Comparison of ENCODE assay signal across 31 mouse cellular contexts in the genomic region with DNA sequence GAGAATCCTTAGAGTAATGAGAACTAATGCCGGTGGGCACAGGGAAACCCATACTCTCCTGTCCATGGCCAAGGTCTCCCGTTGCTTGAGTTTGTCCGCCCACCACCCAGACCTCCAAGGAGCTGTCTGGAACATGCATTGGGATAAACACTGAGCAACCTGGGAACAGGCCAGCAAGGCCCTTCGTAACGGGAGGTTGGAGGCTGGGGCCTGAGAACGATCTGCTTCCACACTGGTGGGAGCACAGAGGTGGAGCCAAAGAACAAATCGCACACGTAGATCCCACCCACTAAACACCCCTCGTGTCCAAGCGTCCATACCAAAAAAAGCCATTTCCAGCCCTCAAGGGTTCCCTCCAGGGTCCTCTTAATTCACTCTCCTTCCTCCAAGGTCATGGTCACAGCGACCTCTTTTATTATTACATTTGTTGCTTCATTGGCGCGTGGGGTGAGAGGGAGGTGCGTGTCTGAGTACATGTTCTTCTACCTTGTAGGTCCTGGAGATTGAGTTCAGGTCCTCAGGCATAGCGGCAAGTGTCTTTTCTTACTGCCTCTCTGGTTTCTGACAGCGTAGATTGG. TPM values are rescaled to one million over a fixed set of nuclear protein-coding genes. Genes with fewer than 3 reads are reported as not detected.
DNase-seq lines count a peak whose midpoint lies in the region; ATAC-seq lines count a peak whose summit lies in the region.
"Had no signal": no experiment of that assay in that cellular context is flagged by ENCODE, and none has a peak within 500 bp of the region (broad histone marks: within the 10 kb centered on the region; RNA-seq: fewer than 3 reads in every experiment).

No protein-coding gene starts in this region.

- no peaks in the 10 kb centered on the region for H3K36me3 ChIP-seq in lung, embryonic 16.5 days (ENCODE audit: control insufficient read depth, insufficient read depth, low read length)
- no peaks in the 10 kb centered on the region for H3K36me3 ChIP-seq in stomach, embryonic 16.5 days (ENCODE audit: control insufficient read depth, insufficient read depth, low read length)
- H3K36me3 ChIP-seq: embryonic facial prominence, embryonic 13.5 days; forebrain, embryonic 12.5 days; heart, embryonic 12.5 days; hindbrain, embryonic 10.5 days; limb, embryonic 12.5 days; neural tube, embryonic 12.5 days had no signal

- peak; percentile 35 to 52 for DNase-seq in cerebellum, postnatal 10 days
- DNase-seq in lung, adult 18-20 months = no peak
- DNase-seq in MN1 (ENCODE audit: low spot score) = no peak
- DNase-seq: adrenal gland, postnatal 10 days; embryo, embryonic 11 days; heart, postnatal 10 days; kidney, postnatal 25 days; liver, postnatal 0 days; lung, postnatal 36 days; midbrain, embryonic 14.5 days; retina, postnatal 1 day; thymus, adult 2 months; thymus, postnatal 4 days had no signal

- peak overlapping the region; percentile 27; the same call in 1 of the 2 replicates for H3K27ac ChIP-seq in lung, embryonic 16.5 days (ENCODE audit: low read length)
- peak overlapping the region; percentile 84 for H3K27ac ChIP-seq in stomach, embryonic 16.5 days (ENCODE audit: low read length)
- H3K27ac ChIP-seq: embryonic facial prominence, embryonic 13.5 days; forebrain, embryonic 12.5 days; hindbrain, embryonic 10.5 days; layer of hippocampus, adult 2 months; limb, embryonic 12.5 days; neural tube, embryonic 12.5 days had no signal

- 72% methylated on average over 16 of the region's 16 CpGs for WGBS in lung, embryonic 16.5 days
- 54% methylated on average over 16 of the region's 16 CpGs for WGBS in stomach, embryonic 16.5 days

- no peaks in the 10 kb centered on the region for H3K9me3 ChIP-seq in lung, embryonic 16.5 days (ENCODE audit: control insufficient read depth, low read length)
- 0 out of 2 replicates have a peak, but pooled peaks cover 2% of the 10 kb centered on the region for H3K9me3 ChIP-seq in stomach, embryonic 16.5 days (replicated peaks; ENCODE audit: control insufficient read depth, low read length)
- H3K9me3 ChIP-seq: embryonic facial prominence, embryonic 13.5 days; neural tube, embryonic 12.5 days had no signal

- H3K27me3 ChIP-seq in lung, embryonic 16.5 days (ENCODE audit: control insufficient read depth, insufficient read depth, low read depth, low read length) = no peaks in the 10 kb centered on the region
- H3K27me3 ChIP-seq in stomach, embryonic 16.5 days (ENCODE audit: control insufficient read depth, insufficient read depth, low read length) = no peaks in the 10 kb centered on the region
- H3K27me3 ChIP-seq: embryonic facial prominence, embryonic 13.5 days; neural tube, embryonic 12.5 days had no signal

- no peak overlapping the region for H3K4me3 ChIP-seq in lung, embryonic 16.5 days (ENCODE audit: low read length)
- no peak overlapping the region for H3K4me3 ChIP-seq in stomach, embryonic 16.5 days (replicated peaks; ENCODE audit: low read length)
- H3K4me3 ChIP-seq: embryonic facial prominence, embryonic 13.5 days; erythroblast, embryonic 14.5 days; forebrain, embryonic 12.5 days; heart, embryonic 12.5 days; hindbrain, embryonic 10.5 days; layer of hippocampus, adult 2 months; limb, embryonic 12.5 days; neural tube, embryonic 12.5 days had no signal

- H3K9ac ChIP-seq in lung, embryonic 16.5 days (ENCODE audit: low read length) = no peak overlapping the region
- H3K9ac ChIP-seq in stomach, embryonic 16.5 days (ENCODE audit: low read length) = no peak overlapping the region
- H3K9ac ChIP-seq: embryonic facial prominence, embryonic 13.5 days; forebrain, embryonic 12.5 days; heart, embryonic 12.5 days; limb, embryonic 12.5 days; liver, postnatal 0 days; neural tube, embryonic 12.5 days had no signal

- H3K4me1 ChIP-seq in lung, embryonic 16.5 days (replicated peaks; ENCODE audit: control insufficient read depth, insufficient read depth, low read length) = peaks cover 3% of the 10 kb centered on the region
- peaks cover 2% of the 10 kb centered on the region; the same call in 1 of the 2 replicates for H3K4me1 ChIP-seq in stomach, embryonic 16.5 days (ENCODE audit: control insufficient read depth, insufficient read depth, low read length)
- H3K4me1 ChIP-seq: forebrain, embryonic 12.5 days; heart, embryonic 12.5 days; hindbrain, embryonic 10.5 days; limb, embryonic 12.5 days; neural tube, embryonic 12.5 days had no signal

- no peak overlapping the region for H3K4me2 ChIP-seq in lung, embryonic 16.5 days (ENCODE audit: low read depth, low read length)
- H3K4me2 ChIP-seq in stomach, embryonic 16.5 days (ENCODE audit: low read depth, low read length) = no peak overlapping the region; the same call in 1 of the 2 replicates
- H3K4me2 ChIP-seq: embryonic facial prominence, embryonic 13.5 days; forebrain, embryonic 12.5 days; heart, embryonic 12.5 days; limb, embryonic 12.5 days; liver, embryonic 11.5 days; neural tube, embryonic 12.5 days had no signal

- ATAC-seq in cerebellum, adult (ENCODE audit: insufficient number of reproducible peaks, low FRiP score, low TSS enrichment) = no peak
- ATAC-seq in lung, embryonic 16.5 days (ENCODE audit: low read depth) = no peak
- peak; percentile 74 for ATAC-seq in stomach, embryonic 16.5 days (ENCODE audit: insufficient read depth, low FRiP score)
- ATAC-seq in megakaryocyte, adult 5-6 weeks (ENCODE audit: poor library complexity, severe bottlenecking) = no peak
- ATAC-seq in activated CD4-positive, CD25-positive, alpha-beta regulatory T cell, adult 4 months = no peak
- ATAC-seq: liver, postnatal 0 days had no signal

RNA-seq across cellular contexts. Expression of a gene that starts 39.4 kb away (rescaled TPM):
- 107 and 127 TPM in 2 replicates for polyA plus RNA-seq in lung, embryonic 16.5 days (2015; fragmentation: Nextera tagmentation; extraction: Ambion mirVana)
- 170 and 202 TPM in 2 replicates for polyA plus RNA-seq in stomach, embryonic 16.5 days (2015; fragmentation: Nextera tagmentation; extraction: Ambion mirVana)
- total RNA-seq in megakaryocyte, adult 5-6 weeks (2015) = not detected in 2 replicates
- total RNA-seq in megakaryocyte, adult 5-6 weeks (2017) = not detected in 2 replicates
- polyA plus RNA-seq in activated CD4-positive, CD25-positive, alpha-beta regulatory T cell, adult 4 months (2017; shearing (Covaris generic)) = 1 to 10 TPM in 1 of 2 experiments, under 1 TPM in 1; 0.94 to 1.3 TPM

RNA-seq across cellular contexts. Expression of a gene that starts 39.9 kb away (rescaled TPM):
- polyA plus RNA-seq in lung, embryonic 16.5 days (2015; fragmentation: Nextera tagmentation; extraction: Ambion mirVana) = 14.8 and 14.9 TPM in 2 replicates
- polyA plus RNA-seq in stomach, embryonic 16.5 days (2015; fragmentation: Nextera tagmentation; extraction: Ambion mirVana) = 13.7 and 15.8 TPM in 2 replicates
- 2.8 and 4.3 TPM in 2 replicates for total RNA-seq in megakaryocyte, adult 5-6 weeks (2015)
- total RNA-seq in megakaryocyte, adult 5-6 weeks (2017) = 2.5 and 2.6 TPM in 2 replicates
- polyA plus RNA-seq in activated CD4-positive, CD25-positive, alpha-beta regulatory T cell, adult 4 months (2017; shearing (Covaris generic)) = not detected

RNA-seq across cellular contexts. Expression of a gene that starts 57.7 kb away (rescaled TPM):
- polyA plus RNA-seq in lung, embryonic 16.5 days (2015; fragmentation: Nextera tagmentation; extraction: Ambion mirVana) = 43.6 and 46.2 TPM in 2 replicates
- polyA plus RNA-seq in stomach, embryonic 16.5 days (2015; fragmentation: Nextera tagmentation; extraction: Ambion mirVana) = 41.0 and 41.7 TPM in 2 replicates
- total RNA-seq in megakaryocyte, adult 5-6 weeks (2015) = 42.6 and 43.6 TPM in 2 replicates
- 30.9 and 34.0 TPM in 2 replicates for total RNA-seq in megakaryocyte, adult 5-6 weeks (2017)
- 10 to 100 TPM; 48.9 to 66.0 TPM for polyA plus RNA-seq in activated CD4-positive, CD25-positive, alpha-beta regulatory T cell, adult 4 months (2017; shearing (Covaris generic))

RNA-seq across cellular contexts. Expression of a gene that starts 59.1 kb away (rescaled TPM):
- 0.52 and 1.1 TPM in 2 replicates for polyA plus RNA-seq in lung, embryonic 16.5 days (2015; fragmentation: Nextera tagmentation; extraction: Ambion mirVana)
- polyA plus RNA-seq in stomach, embryonic 16.5 days (2015; fragmentation: Nextera tagmentation; extraction: Ambion mirVana) = 3.0 TPM in 1 of 2 replicates, not detected in the other
- total RNA-seq in megakaryocyte, adult 5-6 weeks (2015) = not detected in 2 replicates
- total RNA-seq in megakaryocyte, adult 5-6 weeks (2017) = not detected in 2 replicates
- 1 to 10 TPM; 1.4 to 3.3 TPM for polyA plus RNA-seq in activated CD4-positive, CD25-positive, alpha-beta regulatory T cell, adult 4 months (2017; shearing (Covaris generic))
- total RNA-seq: layer of hippocampus, adult 2 months; layer of hippocampus, postnatal 25 days; megakaryocyte-erythroid progenitor cell, adult 5-6 weeks had no signal
- polyA plus RNA-seq: cerebellum, adult 2 months; embryonic facial prominence, embryonic 13.5 days; erythroblast, embryonic 14.5 days; forebrain, embryonic 12.5 days; gonadal fat pad, adult 2 months; hindbrain, embryonic 10.5 days; limb, embryonic 12.5 days; liver, postnatal 0 days; midbrain, embryonic 14.5 days; neural tube, embryonic 12.5 days; thymus, adult 2 months had no signal

Comparison
In these comparisons a context has a peak if more than half of its experiments do, and no peak if none do; other contexts are left out.
1. DNase-seq: peak in cerebellum, postnatal 10 days (2 of 2); none in lung, adult 18-20 months (0 of 2) and MN1 (single experiment).
2. RNA of a gene that starts 39.4 kb away (polyA plus RNA-seq): 170 to 202 TPM in stomach, embryonic 16.5 days and 107 to 127 TPM in lung, embryonic 16.5 days; 0.94 to 1.3 TPM in activated CD4-positive, CD25-positive, alpha-beta regulatory T cell, adult 4 months; every median in the first group is over 10 times any median in the second.
3. RNA of a gene that starts 39.9 kb away (polyA plus RNA-seq): 13.7 to 15.8 TPM in stomach, embryonic 16.5 days and 14.8 to 14.9 TPM in lung, embryonic 16.5 days; not detected in activated CD4-positive, CD25-positive, alpha-beta regulatory T cell, adult 4 months; every median in the first group is over 10 times any median in the second.